Mouse (Mus musculus) lung, embryonic 16.5 days (tissue): ENCODE results near the gene Gm26602. TPM values are rescaled to one million over a fixed set of nuclear protein-coding genes. Genes with fewer than 3 reads are reported as not detected.
A peak's percentile ranks its signal among the peaks of the same experiment; 100 is the strongest.

ENCODE experiments used
- ATAC-seq: fragments of 200-750 bp; cut with Nextera tagmentation; 2 replicates; pipeline ENCODE4 v1.8.0; 2017; ENCODE audit warnings: low read depth, mild to moderate bottlenecking, moderate library complexity
- H3K27ac ChIP-seq: fragments of 300-500 bp; sonication (generic); 2 replicates; pipeline ENCODE4 v1.5.1; 2014; ENCODE audit warnings: mild to moderate bottlenecking, control low read depth, low read length
- H3K27me3 ChIP-seq: fragments of 300-500 bp; sonication (generic); 2 replicates; pipeline ENCODE4 v1.6.1; 2014; ENCODE audit warnings: low read depth, low read length, mixed read lengths; ENCODE audit not compliant: control insufficient read depth, insufficient read depth
- H3K36me3 ChIP-seq: fragments of 300-500 bp; sonication (generic); 2 replicates; pipeline ENCODE4 v1.6.1; 2014; ENCODE audit warnings: low read length; ENCODE audit not compliant: control insufficient read depth, insufficient read depth
- H3K4me1 ChIP-seq: fragments of 300-500 bp; sonication (generic); replicated peaks from 2 replicates; pipeline ENCODE4 v1.6.1; 2014; ENCODE audit warnings: low read length, mixed read lengths; ENCODE audit not compliant: control insufficient read depth, insufficient read depth
- H3K4me2 ChIP-seq: fragments of 300-500 bp; sonication (generic); 2 replicates; pipeline ENCODE4 v1.6.1; 2014; ENCODE audit warnings: low read depth, low read length, control low read depth
- H3K4me3 ChIP-seq: fragments of 300-500 bp; sonication (generic); 2 replicates; pipeline ENCODE4 v1.5.1; 2014; ENCODE audit warnings: mild to moderate bottlenecking, low read length, control low read depth
- H3K9ac ChIP-seq: fragments of 300-500 bp; sonication (generic); 2 replicates; pipeline ENCODE4 v1.6.1; 2014; ENCODE audit warnings: low read length, control low read depth
- H3K9me3 ChIP-seq: fragments of 300-500 bp; sonication (generic); 2 replicates; pipeline ENCODE4 v1.6.1; 2016; ENCODE audit warnings: low read length; ENCODE audit not compliant: control insufficient read depth
- WGBS: fragments of 180-500 bp; shearing (Covaris S2); extraction: QIAGEN DNeasy Blood & Tissue Kit; methylation state at CpG from one replicate; pipeline ENCODE4 v1.1.7; 2014; 5-methylcytosine and 5-hydroxymethylcytosine counted together
- polyA plus RNA-seq: library from polyadenylated mRNA; unstranded; fragments of >200 nt; fragmentation: Nextera tagmentation; extraction: Ambion mirVana; gene quantifications from 2 replicates; pipeline ENCODE4 v1.2.1, GENCODE M21; 2015

Gene Gm26602
- polyA plus RNA-seq, 1 experiment from 2014 or later, result 12.8 TPM

DNA sequence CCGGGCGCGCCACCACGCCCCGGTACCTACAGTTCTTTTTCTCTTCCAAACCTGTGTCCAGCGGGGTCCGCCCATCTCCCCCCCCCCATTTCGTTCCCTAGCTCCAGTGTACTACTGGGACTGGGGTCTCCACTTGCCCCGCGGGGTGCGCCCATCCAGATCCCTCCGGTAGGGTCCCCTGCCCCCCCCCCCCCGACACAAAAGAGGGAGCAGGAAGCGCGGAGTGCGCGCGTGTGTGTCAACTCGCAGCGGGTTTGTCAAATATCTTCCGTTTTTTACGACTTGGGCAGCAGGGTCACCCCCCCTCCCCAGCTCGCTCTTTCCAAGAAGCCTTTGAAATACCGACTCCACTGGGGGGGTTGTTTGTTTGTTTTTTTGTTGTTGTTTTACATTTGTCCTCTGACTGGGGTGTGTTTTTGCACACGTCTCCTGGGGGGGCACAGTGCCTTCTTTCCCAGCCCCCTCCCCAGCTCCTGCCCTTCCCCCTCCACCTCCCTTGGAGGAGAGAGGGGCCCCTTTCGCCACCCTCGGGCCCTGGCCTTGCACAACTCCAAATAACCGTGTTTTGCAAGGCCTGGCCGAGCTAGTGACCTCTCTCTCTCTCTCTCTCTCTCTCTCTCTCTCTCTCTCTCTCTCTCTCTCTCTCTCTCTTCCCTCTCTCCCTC is 17.5 kb downstream of the Gm26602 start:
- Histone ChIP-seq H3K27ac (peak overlapping the region; percentile 95), H3K9ac (peak overlapping the region; percentile 96), H3K9me3 (no peaks in the 10 kb centered on the region), H3K4me1 (peaks cover 39% of the 10 kb centered on the region), H3K27me3 (peaks cover under 1% of the 10 kb centered on the region; the same call in 1 of the 2 replicates), H3K4me2 (peak overlapping the region; percentile 95), H3K4me3 (peak overlapping the region; percentile 92), H3K36me3 (0 out of 2 replicates have a peak, but pooled peaks cover 6% of the 10 kb centered on the region)
- no peak; the same call in 1 of the 2 replicates for ATAC-seq
- WGBS, result 1% methylated on average over 29 of the region's 29 CpGs

DNA sequence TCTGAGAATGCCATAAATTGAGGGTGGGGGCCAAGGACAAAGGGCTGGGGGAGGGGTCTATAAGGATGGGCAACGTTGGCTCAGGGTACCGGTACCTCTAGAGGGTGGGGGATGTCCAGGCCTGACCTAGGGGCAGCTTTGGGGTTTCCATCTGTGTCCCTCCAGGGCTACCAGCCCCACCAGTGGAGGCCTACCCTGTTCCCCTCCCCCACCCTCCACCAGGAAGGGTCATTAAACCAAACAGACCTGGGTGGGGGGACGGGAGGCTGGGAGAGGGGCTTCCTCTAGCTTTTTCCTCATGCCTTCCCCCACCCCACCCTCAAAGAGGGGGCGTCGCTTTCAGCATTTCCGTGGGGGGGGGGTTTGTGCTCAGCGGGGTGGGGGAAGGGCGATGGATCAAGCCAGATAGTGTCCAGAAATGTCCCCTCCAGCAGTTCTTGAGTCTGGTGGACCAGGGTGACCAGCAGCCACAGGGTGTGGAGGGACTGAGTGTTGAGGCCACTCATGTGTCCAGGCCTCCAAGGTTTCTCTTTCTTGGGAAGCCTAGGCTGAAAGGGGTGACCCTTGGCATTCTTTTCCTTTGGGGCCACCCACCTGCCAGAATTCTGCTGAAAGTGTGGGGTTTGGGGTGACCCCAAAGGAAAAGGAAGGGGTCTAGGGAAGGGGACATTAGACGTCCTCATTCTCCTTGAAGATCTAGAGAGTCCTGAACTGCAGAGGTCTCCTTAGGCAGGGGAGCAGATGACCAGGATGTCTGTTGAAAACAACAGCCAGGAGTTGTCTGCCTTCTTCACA is 18.4 kb downstream of the Gm26602 start:
- H3K4me2 ChIP-seq, result peak overlapping the region; percentile 95
- H3K4me1 ChIP-seq, result peaks cover 49% of the 10 kb centered on the region
- peak overlapping the region; percentile 47 for H3K9ac ChIP-seq
- peak overlapping the region; percentile 51 for H3K27ac ChIP-seq
- no peaks in the 10 kb centered on the region; the same call in 1 of the 2 replicates for H3K27me3 ChIP-seq
- H3K9me3 ChIP-seq, result no peaks in the 10 kb centered on the region
- ATAC-seq, result no peak
- peak overlapping the region; percentile 92 for H3K4me3 ChIP-seq
- H3K36me3 ChIP-seq, result 0 out of 2 replicates have a peak, but pooled peaks cover 6% of the 10 kb centered on the region
- WGBS, result 15% methylated on average over 9 of the region's 9 CpGs

- 88% methylated on average over 18 of the region's 18 CpGs for WGBS
- no peak overlapping the region for H3K4me2 ChIP-seq
- no peak overlapping the region for H3K27ac ChIP-seq
- H3K36me3 ChIP-seq, result 0 out of 2 replicates have a peak, but pooled peaks cover 6% of the 10 kb centered on the region
- no peak overlapping the region for H3K4me3 ChIP-seq
- no peak for ATAC-seq
- peaks cover 57% of the 10 kb centered on the region for H3K4me1 ChIP-seq
- no peaks in the 10 kb centered on the region for H3K27me3 ChIP-seq
- no peak overlapping the region for H3K9ac ChIP-seq
- H3K9me3 ChIP-seq, result no peaks in the 10 kb centered on the region
Observed at GRCm38 (mm10) chr10:79929967-79930825, 19.5 kb downstream of the Gm26602 start.

DNA sequence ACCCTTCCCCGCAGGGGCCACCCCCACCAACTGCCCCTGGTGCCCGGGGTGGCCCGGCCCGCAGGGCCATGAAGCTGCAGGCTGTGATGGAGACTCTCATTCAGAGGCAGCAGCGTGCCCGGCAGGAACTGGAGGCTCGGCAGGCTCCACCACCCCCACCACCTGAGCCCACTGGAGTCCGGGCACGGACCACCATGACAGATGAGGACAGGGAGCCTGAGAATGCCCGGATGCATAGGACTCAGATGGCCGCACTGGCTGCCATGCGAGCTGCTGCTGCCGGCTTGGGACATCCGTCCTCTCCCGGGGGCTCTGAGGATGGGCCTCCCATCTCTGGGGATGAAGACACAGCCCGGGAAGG is 20.1 kb downstream of the Gm26602 start:
- H3K4me2 ChIP-seq, result no peak overlapping the region
- no peak overlapping the region for H3K9ac ChIP-seq
- 85% methylated on average over 16 of the region's 16 CpGs for WGBS
- H3K36me3 ChIP-seq, result 0 out of 2 replicates have a peak, but pooled peaks cover 6% of the 10 kb centered on the region
- H3K4me3 ChIP-seq, result no peak overlapping the region
- no peaks in the 10 kb centered on the region for H3K27me3 ChIP-seq
- H3K27ac ChIP-seq, result no peak overlapping the region
- H3K9me3 ChIP-seq, result no peaks in the 10 kb centered on the region
- ATAC-seq, result no peak
- H3K4me1 ChIP-seq, result peaks cover 58% of the 10 kb centered on the region

DNA sequence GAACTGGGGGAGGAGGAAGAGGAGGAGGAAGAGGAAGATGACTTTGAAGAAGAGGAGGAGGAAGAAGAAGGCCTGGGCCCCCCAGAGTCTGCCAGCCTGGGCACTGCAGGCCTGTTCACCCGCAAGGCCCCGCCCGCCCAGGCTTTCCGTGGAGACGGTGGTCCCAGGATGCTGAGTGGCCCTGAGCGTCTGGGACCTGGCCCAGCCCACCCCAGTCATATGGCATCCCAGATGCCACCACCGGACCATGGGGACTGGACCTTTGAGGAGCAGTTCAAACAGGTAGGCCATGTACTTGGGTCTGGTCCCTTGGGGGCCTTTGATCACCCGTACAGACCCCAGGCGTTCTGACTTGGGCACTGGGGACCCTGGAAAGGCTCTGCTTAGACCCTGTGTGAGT is 21.1 kb downstream of the Gm26602 start:
- no peak overlapping the region for H3K4me2 ChIP-seq
- WGBS, result 78% methylated on average over 9 of the region's 9 CpGs
- H3K9ac ChIP-seq, result no peak overlapping the region
- no peak for ATAC-seq
- no peaks in the 10 kb centered on the region for H3K27me3 ChIP-seq
- 0 out of 2 replicates have a peak, but pooled peaks cover 6% of the 10 kb centered on the region for H3K36me3 ChIP-seq
- H3K9me3 ChIP-seq, result no peaks in the 10 kb centered on the region
- peaks cover 64% of the 10 kb centered on the region for H3K4me1 ChIP-seq
- no peak overlapping the region for H3K4me3 ChIP-seq
- no peak overlapping the region for H3K27ac ChIP-seq

GRCm38 (mm10) chr10:79932736-79933135 is 22.1 kb downstream of the Gm26602 start:
- WGBS, result 20% methylated on average over 8 of the region's 8 CpGs
- H3K9me3 ChIP-seq, result no peaks in the 10 kb centered on the region
- H3K4me3 ChIP-seq, result no peak overlapping the region
- H3K27ac ChIP-seq, result peak overlapping the region; percentile 8
- H3K4me2 ChIP-seq, result no peak overlapping the region
- H3K36me3 ChIP-seq, result 0 out of 2 replicates have a peak, but pooled peaks cover 6% of the 10 kb centered on the region
- no peaks in the 10 kb centered on the region for H3K27me3 ChIP-seq
- H3K9ac ChIP-seq, result no peak overlapping the region
- ATAC-seq, result peak; percentile 63
- H3K4me1 ChIP-seq, result peaks cover 73% of the 10 kb centered on the region

- ATAC-seq, result no peak
- 70% methylated on average over 9 of the region's 9 CpGs for WGBS
- no peak overlapping the region for H3K4me2 ChIP-seq
- peaks cover 78% of the 10 kb centered on the region for H3K4me1 ChIP-seq
- no peak overlapping the region for H3K4me3 ChIP-seq
- H3K27ac ChIP-seq, result peak overlapping the region; percentile 8; the same call in 1 of the 2 replicates
- no peaks in the 10 kb centered on the region for H3K9me3 ChIP-seq
- H3K9ac ChIP-seq, result no peak overlapping the region; the same call in 1 of the 2 replicates
- H3K27me3 ChIP-seq, result no peaks in the 10 kb centered on the region
- 0 out of 2 replicates have a peak, but pooled peaks cover 6% of the 10 kb centered on the region for H3K36me3 ChIP-seq
Observed at GRCm38 (mm10) chr10:79933145-79933679, 22.6 kb downstream of the Gm26602 start.

DNA sequence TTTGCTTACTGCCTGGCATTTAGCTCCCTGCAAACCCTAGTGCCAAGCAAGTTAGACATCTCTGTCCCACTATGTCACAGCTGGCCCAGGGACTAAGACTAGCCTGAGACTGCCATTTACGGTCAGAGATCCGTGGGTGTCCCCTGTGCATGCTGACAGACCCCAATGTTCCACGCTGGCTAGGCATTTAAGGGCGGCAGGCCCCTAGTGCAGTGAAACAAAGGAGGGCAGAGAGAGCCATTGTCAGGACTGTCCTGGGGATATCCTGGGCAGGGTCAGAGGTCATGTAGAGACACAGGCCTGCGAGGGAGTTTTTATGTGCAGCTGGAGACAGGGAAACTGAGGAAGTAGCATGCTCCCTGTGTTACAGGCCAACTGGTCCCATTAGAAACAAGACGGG is 23.2 kb downstream of the Gm26602 start:
- Histone ChIP-seq H3K36me3 (0 out of 2 replicates have a peak, but pooled peaks cover 6% of the 10 kb centered on the region), H3K9ac (no peak overlapping the region; the same call in 1 of the 2 replicates), H3K27ac (peak overlapping the region; percentile 45), H3K4me1 (peaks cover 75% of the 10 kb centered on the region), H3K27me3 (no peaks in the 10 kb centered on the region), H3K9me3 (no peaks in the 10 kb centered on the region), H3K4me3 (no peak overlapping the region), H3K4me2 (no peak overlapping the region)
- WGBS, result 57% methylated on average over 6 of the region's 6 CpGs
- ATAC-seq, result no peak
